Mouse (Mus musculus): ENCODE data around the gene Bdkrb2.

GRCm38 (mm10) chr12:105565221-105565620 is 2.2 kb downstream of the Bdkrb2 start:
- TF ChIP-seq POLR2A (IDR thresholded peaks at IDR 0.05; ENCODE audit: borderline replicate concordance, control insufficient read depth, low read depth, low read length) (no peak), CTCF (IDR thresholded peaks at IDR 0.05; ENCODE audit: control insufficient read depth, insufficient read depth, low read length) (no peak)

Data from bone marrow, adult 2 months (tissue).